Mouse (Mus musculus): ENCODE results near the gene Usp44. TPM values are rescaled to one million over a fixed set of nuclear protein-coding genes. Genes with fewer than 3 reads are reported as not detected.
A peak's percentile ranks its signal among the peaks of the same experiment; 100 is the strongest.
"Not testable (repeated sequence)": the region's sequence is repeated elsewhere in the genome, so short reads cannot be mapped to it uniquely, and the experiment has no call there.

Gene Usp44
- polyA plus RNA-seq, 1 experiment from 2014 or later: 0.95 TPM

- no peaks in the 10 kb centered on the region for H3K36me3 ChIP-seq
- no peak overlapping the region for H3K27ac ChIP-seq
- H3K4me3 ChIP-seq: no peak overlapping the region
- no peak overlapping the region for H3K9ac ChIP-seq
- H3K27me3 ChIP-seq: peaks cover 21% of the 10 kb centered on the region; the same call in 1 of the 2 replicates
- H3K9me3 ChIP-seq: no peaks in the 10 kb centered on the region
- ATAC-seq (ENCODE audit: insufficient number of reproducible peaks, low FRiP score, low TSS enrichment, low read depth): no peak
- H3K4me2 ChIP-seq: no peak overlapping the region
- peaks cover 2% of the 10 kb centered on the region; the same call in 1 of the 2 replicates for H3K4me1 ChIP-seq
- 28% methylated on average over 7 of the region's 7 CpGs for WGBS
These were observed 12.7 kb upstream of the Usp44 start for GRCm38 (mm10) chr10:93818661-93819060.

DNA sequence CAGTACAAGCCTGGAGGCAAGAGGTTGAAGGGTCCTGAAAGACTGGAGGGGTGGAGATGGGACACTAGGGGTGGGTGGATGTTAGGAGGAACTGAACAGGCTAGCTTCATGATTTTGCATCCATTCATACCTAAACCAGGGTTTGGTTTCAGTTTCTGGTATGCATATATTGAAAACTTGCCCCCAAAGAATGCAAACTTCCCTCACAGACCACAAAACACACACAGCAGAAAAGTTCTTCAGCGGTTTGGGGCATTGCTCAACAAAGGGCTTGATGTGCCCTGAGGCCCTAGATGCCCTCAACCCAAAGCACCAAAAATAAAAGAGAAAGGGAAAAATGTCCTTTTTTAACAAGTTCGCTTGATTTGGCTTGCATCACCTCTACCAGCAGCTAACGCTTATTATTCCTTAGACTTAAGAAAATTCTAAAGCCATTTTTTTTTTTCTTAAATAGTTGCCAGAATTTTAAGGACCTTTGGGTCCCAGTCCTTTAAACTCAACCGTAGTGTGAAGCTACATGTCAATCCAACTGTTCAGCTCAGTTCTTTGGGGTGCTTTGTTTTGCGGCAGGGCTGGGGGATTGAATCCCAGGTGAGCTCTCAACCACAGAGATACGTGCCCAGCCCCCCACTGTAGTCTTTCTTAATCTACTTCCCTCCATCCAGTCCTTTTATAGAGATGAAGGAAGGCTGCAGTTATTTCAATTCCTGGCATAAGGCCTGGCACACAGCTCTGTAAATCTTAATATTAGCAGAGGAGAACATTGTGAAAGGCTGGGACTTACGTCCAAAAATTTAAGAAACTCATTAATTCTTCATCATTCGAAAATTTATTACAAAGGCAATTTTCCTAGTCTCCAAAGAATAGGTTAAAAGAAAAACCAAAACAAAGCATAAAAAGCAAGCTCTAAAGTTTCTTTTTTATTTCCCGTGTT is 1.2 kb upstream of the Usp44 start:
- WGBS: 35% methylated on average over 9 of the region's 9 CpGs
- Histone ChIP-seq H3K36me3 (no peaks in the 10 kb centered on the region), H3K27me3 (peaks cover 48% of the 10 kb centered on the region), H3K27ac (no peak overlapping the region), H3K9ac (no peak overlapping the region), H3K4me1 (peaks cover 22% of the 10 kb centered on the region), H3K4me3 (no peak overlapping the region), H3K9me3 (no peaks in the 10 kb centered on the region), H3K4me2 (no peak overlapping the region)
- ATAC-seq (ENCODE audit: insufficient number of reproducible peaks, low FRiP score, low TSS enrichment, low read depth): no peak

DNA sequence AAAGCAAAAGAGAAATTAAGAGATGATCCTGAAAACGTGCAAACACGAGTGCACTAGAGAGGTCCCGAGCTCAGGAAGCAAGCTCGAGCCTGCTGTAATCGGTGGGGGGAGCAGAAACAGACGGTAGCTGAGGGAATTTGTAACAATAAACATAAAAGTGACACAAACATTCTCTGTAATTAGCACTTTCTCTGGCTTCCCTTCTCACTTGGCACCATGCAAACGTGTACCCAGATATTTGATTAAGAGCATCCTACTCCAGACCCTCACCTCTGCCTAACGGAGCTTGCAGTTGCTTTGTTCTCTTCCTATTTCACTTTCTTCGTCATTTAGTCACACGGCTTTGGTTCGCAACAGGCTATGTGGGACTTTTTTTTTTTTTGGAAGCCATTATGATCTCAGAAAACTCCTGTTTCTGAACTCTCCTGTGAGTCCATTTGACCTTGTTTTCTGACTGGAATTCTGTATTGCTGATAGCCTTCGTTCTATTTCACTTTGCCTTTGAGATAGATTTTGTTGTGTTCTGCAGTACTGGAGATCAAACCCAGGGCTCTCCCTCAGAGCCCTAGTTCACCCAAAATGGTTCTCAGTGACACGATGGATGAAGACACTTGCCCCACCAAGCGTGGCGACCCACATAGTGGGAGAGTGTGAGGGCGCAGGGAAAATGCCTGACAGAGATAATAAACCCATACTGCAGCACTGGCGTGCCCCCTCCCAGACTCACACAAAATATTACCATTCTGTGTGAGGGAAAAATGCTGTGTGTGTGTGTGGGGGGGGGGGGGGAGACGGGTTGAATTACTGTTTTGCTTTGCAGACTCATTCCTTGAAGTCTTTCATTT is 597 bp downstream of the Usp44 start:
- H3K4me3 ChIP-seq: peak overlapping the region; percentile 11; the same call in 1 of the 2 replicates
- peaks cover 22% of the 10 kb centered on the region for H3K4me1 ChIP-seq
- WGBS: 9% methylated on average over 18 of the region's 18 CpGs
- no peaks in the 10 kb centered on the region for H3K36me3 ChIP-seq
- no peak overlapping the region for H3K9ac ChIP-seq
- H3K4me2 ChIP-seq: peak overlapping the region; percentile 19; the same call in 1 of the 2 replicates
- no peak overlapping the region for H3K27ac ChIP-seq
- H3K9me3 ChIP-seq: no peaks in the 10 kb centered on the region
- peaks cover 62% of the 10 kb centered on the region for H3K27me3 ChIP-seq
- no peak for ATAC-seq (ENCODE audit: insufficient number of reproducible peaks, low FRiP score, low TSS enrichment, low read depth)

- ATAC-seq (ENCODE audit: insufficient number of reproducible peaks, low FRiP score, low TSS enrichment, low read depth): no peak
- Histone ChIP-seq H3K4me1 (peaks cover 22% of the 10 kb centered on the region), H3K4me3 (no peak overlapping the region), H3K4me2 (no peak overlapping the region), H3K9ac (no peak overlapping the region), H3K27ac (no peak overlapping the region), H3K9me3 (no peaks in the 10 kb centered on the region), H3K27me3 (peaks cover 62% of the 10 kb centered on the region), H3K36me3 (no peaks in the 10 kb centered on the region)
- 27% methylated on average over 9 of the region's 9 CpGs for WGBS
These were observed 1.5 kb downstream of the Usp44 start for GRCm38 (mm10) chr10:93832811-93833210.

DNA sequence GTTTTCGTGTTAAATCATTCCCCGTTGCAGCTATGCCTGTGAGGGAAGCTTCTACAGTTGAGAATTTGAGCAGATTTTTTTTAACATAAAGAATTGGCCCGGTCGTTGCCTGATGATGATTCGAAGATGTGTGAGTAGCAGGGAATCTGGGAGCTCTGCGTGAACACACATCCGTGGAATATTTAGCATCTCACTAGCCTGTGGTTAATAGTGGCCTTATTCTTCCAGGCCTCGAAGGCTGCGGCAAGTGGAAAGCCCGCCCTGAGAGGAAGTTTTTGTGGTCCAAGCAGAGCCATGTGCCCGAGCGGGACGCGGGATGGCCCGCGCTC is 2.0 kb downstream of the Usp44 start:
- H3K27ac ChIP-seq: no peak overlapping the region
- WGBS: 3% methylated on average over 16 of the region's 16 CpGs
- no peak for ATAC-seq (ENCODE audit: insufficient number of reproducible peaks, low FRiP score, low TSS enrichment, low read depth)
- peak overlapping the region; percentile 69 for H3K4me3 ChIP-seq
- H3K9me3 ChIP-seq: no peaks in the 10 kb centered on the region
- H3K36me3 ChIP-seq: no peaks in the 10 kb centered on the region
- H3K4me2 ChIP-seq: peak overlapping the region; percentile 93
- H3K9ac ChIP-seq: no peak overlapping the region
- peaks cover 62% of the 10 kb centered on the region for H3K27me3 ChIP-seq
- H3K4me1 ChIP-seq: peaks cover 22% of the 10 kb centered on the region

DNA sequence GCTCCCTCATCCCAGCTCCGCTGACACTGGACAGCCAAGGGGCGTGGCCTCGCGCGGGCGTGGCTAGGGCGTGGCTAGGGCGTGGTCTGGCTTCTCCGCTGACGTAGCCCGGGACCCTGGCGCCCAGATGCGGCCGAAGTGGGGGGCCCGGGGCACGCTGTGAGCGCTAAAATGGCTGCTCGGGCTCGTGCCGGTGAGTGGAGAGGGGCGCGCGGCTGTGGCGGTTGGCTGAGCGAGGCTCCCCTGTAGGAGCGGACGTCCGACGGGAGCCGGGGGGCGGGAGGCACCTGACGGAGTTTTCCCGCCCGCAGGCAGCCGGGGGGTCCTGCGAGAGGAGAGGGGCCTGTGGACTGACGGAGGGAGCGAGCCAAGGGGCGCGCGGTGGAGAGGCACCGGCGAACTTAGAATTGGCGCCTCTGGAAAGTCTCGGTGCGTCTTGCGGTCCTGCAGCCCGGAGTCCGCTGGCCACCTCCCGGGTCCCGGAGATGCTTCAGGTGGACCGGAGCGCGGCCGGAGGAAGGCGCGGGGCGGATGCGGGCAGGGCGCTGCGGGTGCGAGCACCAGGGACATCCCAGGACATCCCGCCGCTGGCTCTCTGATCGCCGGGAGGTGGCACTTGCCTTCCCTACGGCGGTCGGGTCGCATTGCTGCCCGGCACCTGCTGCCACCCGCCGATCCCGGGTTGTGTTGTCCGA is 2.5 kb downstream of the Usp44 start:
- peak overlapping the region; percentile 69 for H3K4me3 ChIP-seq
- peaks cover 62% of the 10 kb centered on the region for H3K27me3 ChIP-seq
- no peaks in the 10 kb centered on the region for H3K36me3 ChIP-seq
- H3K4me2 ChIP-seq: peak overlapping the region; percentile 93
- under 1% methylated on average over 73 of the region's 75 CpGs for WGBS
- peak; percentile 77; the same call in 1 of the 2 replicates for ATAC-seq (ENCODE audit: insufficient number of reproducible peaks, low FRiP score, low TSS enrichment, low read depth)
- no peak overlapping the region for H3K9ac ChIP-seq
- peaks cover 22% of the 10 kb centered on the region for H3K4me1 ChIP-seq
- no peak overlapping the region for H3K27ac ChIP-seq
- no peaks in the 10 kb centered on the region for H3K9me3 ChIP-seq

DNA sequence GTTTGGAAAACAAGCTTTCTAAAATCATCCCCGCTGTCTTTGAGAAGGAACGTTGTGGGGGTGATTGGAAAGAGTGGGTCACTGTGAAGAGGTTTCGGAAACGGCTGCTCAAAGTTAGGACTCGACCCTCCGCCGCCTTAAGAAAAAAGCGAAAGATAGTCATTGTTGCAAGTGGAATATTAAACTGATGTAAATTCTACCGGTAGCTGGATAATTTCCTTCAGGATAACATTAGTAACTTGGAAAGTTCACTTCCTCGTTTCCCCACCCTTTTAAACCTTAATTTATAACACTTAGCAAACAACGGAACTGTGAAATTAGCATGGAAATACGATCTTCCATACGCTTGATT is 3.0 kb downstream of the Usp44 start:
- peaks cover 22% of the 10 kb centered on the region for H3K4me1 ChIP-seq
- no peak for ATAC-seq (ENCODE audit: insufficient number of reproducible peaks, low FRiP score, low TSS enrichment, low read depth)
- H3K9me3 ChIP-seq: no peaks in the 10 kb centered on the region
- H3K27me3 ChIP-seq: peaks cover 62% of the 10 kb centered on the region
- H3K27ac ChIP-seq: no peak overlapping the region
- no peaks in the 10 kb centered on the region for H3K36me3 ChIP-seq
- peak overlapping the region; percentile 93 for H3K4me2 ChIP-seq
- H3K9ac ChIP-seq: no peak overlapping the region
- peak overlapping the region; percentile 69 for H3K4me3 ChIP-seq
- 5% methylated on average over 13 of the region's 13 CpGs for WGBS

DNA sequence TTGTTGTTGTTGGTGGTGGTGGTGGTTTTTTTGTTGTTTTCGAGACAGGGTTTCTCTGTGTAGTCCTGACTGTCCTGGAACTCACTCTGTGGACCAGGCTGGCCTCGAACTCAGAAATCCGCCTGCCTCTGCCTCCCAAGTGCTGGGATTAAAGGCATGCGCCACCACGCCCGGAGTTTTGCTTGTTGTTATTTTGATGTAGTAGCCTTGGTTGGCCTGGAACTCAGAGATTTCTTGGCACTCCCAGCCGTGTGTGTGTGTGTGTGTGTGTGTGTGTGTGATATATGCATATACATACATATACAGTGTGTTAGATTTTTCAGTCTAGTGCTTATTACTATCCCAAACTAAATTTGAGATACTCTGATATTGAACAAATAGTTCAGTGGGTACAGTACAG is 3.8 kb downstream of the Usp44 start:
- ATAC-seq (ENCODE audit: insufficient number of reproducible peaks, low FRiP score, low TSS enrichment, low read depth); H3K4me3 ChIP-seq; H3K9ac ChIP-seq; H3K9me3 ChIP-seq; H3K36me3 ChIP-seq; H3K27ac ChIP-seq; H3K4me2 ChIP-seq: not testable (repeated sequence)
- WGBS: 87% methylated on average over 7 of the region's 7 CpGs
- Histone ChIP-seq H3K4me1 (peaks cover 22% of the 10 kb centered on the region), H3K27me3 (peaks cover 59% of the 10 kb centered on the region)

DNA sequence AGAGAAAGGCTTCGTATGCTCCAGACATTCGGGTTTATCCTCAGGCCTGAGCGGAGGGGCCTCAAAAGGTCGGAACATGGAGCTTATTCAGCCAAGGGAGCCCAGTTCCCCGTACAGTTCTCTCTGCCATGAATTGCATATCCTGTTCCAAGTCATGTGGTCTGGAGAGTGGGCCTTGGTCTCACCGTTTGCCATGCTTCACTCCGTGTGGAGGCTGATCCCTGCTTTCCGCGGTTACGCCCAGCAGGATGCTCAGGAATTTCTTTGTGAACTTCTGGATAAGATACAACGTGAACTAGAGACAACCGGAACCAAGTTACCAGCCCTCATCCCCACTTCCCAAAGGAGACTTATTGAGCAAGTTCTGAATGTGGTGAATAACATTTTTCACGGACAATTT is 15.4 kb downstream of the Usp44 start:
- no peaks in the 10 kb centered on the region for H3K36me3 ChIP-seq
- H3K4me1 ChIP-seq: no peaks in the 10 kb centered on the region
- H3K4me2 ChIP-seq: no peak overlapping the region
- no peaks in the 10 kb centered on the region for H3K27me3 ChIP-seq
- no peak overlapping the region for H3K4me3 ChIP-seq
- WGBS: 93% methylated on average over 13 of the region's 13 CpGs
- H3K27ac ChIP-seq: no peak overlapping the region
- no peak overlapping the region for H3K9ac ChIP-seq
- no peak for ATAC-seq (ENCODE audit: insufficient number of reproducible peaks, low FRiP score, low TSS enrichment, low read depth)
- no peaks in the 10 kb centered on the region for H3K9me3 ChIP-seq

GRCm38 (mm10) chr10:93855126-93855525 is 23.8 kb downstream of the Usp44 start:
- Histone ChIP-seq H3K4me3 (no peak overlapping the region), H3K9me3 (no peaks in the 10 kb centered on the region), H3K36me3 (peaks cover 15% of the 10 kb centered on the region), H3K27ac (no peak overlapping the region), H3K27me3 (no peaks in the 10 kb centered on the region), H3K9ac (no peak overlapping the region), H3K4me2 (no peak overlapping the region), H3K4me1 (no peaks in the 10 kb centered on the region)
- ATAC-seq (ENCODE audit: insufficient number of reproducible peaks, low FRiP score, low TSS enrichment, low read depth): no peak
- 92% methylated on average over 9 of the region's 9 CpGs for WGBS

DNA sequence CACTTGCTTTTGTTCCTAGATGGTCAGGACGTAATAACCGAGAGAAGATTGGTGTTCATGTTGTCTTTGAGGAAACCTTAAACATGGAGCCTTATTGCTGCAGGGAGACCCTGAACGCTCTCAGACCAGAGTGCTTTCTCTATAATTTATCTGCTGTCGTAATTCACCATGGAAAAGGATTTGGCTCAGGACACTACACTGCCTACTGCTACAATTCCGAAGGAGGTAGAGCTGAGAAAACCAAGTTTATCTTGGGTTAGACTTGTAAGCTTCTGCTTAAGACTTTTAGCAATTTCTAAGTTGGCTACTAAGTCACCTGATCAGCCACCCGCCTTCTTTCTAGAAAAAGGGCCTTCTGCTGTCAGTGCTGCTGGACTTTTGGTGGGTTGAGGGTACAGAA is 24.7 kb downstream of the Usp44 start:
- 72% methylated on average over 6 of the region's 6 CpGs for WGBS
- H3K9ac ChIP-seq: no peak overlapping the region
- no peak for ATAC-seq (ENCODE audit: insufficient number of reproducible peaks, low FRiP score, low TSS enrichment, low read depth)
- H3K27me3 ChIP-seq: no peaks in the 10 kb centered on the region
- H3K9me3 ChIP-seq: no peaks in the 10 kb centered on the region
- H3K27ac ChIP-seq: no peak overlapping the region
- H3K36me3 ChIP-seq: peaks cover 20% of the 10 kb centered on the region
- no peak overlapping the region for H3K4me3 ChIP-seq
- no peak overlapping the region for H3K4me2 ChIP-seq
- H3K4me1 ChIP-seq: no peaks in the 10 kb centered on the region

Data from limb, embryonic 15.5 days (tissue).